Mouse (Mus musculus) spleen, adult 2 months (tissue): ENCODE data around the gene Med25.

Source experiments
- CTCF ChIP-seq: fragments of 200-500 bp; IDR thresholded peaks from 2 replicates; pipeline ENCODE4 v1.5.1; 2011; ENCODE audit warnings: mild to moderate bottlenecking, inconsistent platforms; ENCODE audit not compliant: insufficient read depth, insufficient read length, insufficient replicate concordance; ENCODE audit errors: extremely low read depth
- POLR2A ChIP-seq: fragments of 200-500 bp; IDR thresholded peaks from 2 replicates; pipeline ENCODE4 v1.6.1; 2011; ENCODE audit warnings: low read depth, low read length, inconsistent platforms

DNA sequence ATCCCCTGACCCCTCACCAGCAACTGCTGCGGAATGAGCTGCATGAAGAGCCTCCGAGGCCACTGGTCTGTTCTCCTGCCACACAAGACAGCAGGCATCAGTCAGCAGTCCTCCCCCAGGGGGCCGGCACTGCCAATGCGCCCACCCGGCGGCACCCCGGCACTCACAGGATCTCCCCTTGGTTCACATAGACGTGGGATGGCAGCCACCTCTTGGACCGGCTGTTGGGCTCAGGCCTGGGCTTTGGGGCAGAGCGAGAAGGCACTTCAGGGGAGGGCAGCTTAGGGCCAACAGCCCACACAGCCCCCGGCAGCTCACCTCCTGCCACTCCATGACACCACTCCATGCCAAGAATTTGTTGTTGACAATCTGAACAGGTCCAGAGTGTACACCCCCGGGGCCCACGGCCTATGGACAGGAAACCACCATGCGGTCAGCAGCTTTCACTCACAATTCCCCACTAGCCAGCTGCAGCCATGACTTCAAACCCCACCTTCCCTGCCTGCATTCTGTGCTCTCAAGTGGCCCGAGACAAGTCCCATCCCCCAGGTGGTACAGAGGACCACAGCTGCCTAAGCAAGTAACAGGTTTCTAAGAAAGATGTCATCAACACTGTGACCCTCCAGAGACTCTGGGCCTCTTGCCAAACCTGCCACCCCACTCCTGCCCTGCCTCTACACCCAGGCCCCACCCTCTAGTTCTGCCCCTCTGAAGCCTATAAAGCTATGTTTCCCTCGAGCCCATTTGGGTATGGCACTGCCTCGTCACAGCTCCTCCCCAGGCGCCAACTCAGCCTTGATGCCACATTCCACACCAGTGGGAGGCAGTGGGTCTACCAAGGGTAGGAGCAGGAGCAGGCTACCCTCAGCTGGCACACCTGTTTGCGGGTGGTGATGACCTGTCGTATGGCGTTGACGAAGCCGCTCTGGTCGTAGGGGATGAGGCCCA is 27.6 kb downstream of the Med25 start:
- TF ChIP-seq CTCF (no peak), POLR2A (no peak)
